Mouse (Mus musculus) intestine, embryonic 14.5 days (tissue): ENCODE results near the gene Abo. TPM values are rescaled to one million over a fixed set of nuclear protein-coding genes. Genes with fewer than 3 reads are reported as not detected.
A peak's percentile ranks its signal among the peaks of the same experiment; 100 is the strongest.

Experiments used
- ATAC-seq: fragments of 200-750 bp; cut with Nextera tagmentation; replicated peaks from 2 replicates; pipeline ENCODE4 v1.8.0; 2017; ENCODE audit warnings: low read depth, moderate number of reproducible peaks, moderate TSS enrichment, moderate library complexity; ENCODE audit not compliant: low FRiP score, low TSS enrichment
- DNase-seq: peaks from one replicate; pipeline ENCODE4 v3.0.0-alpha.2; 2018; ENCODE audit warnings: low spot score
- H3K27ac ChIP-seq: fragments of 300-500 bp; sonication (generic); 2 replicates; pipeline ENCODE4 v1.5.1; 2014; ENCODE audit warnings: low read depth, mild to moderate bottlenecking, control low read depth
- H3K27me3 ChIP-seq: fragments of 300-500 bp; sonication (generic); replicated peaks from 2 replicates; pipeline ENCODE4 v1.6.1; 2014; ENCODE audit warnings: low read length, control low read depth; ENCODE audit not compliant: control insufficient read depth, insufficient read depth
- H3K36me3 ChIP-seq: fragments of 300-500 bp; sonication (generic); 2 replicates; pipeline ENCODE4 v1.6.1; 2014; ENCODE audit warnings: low read length, control low read depth; ENCODE audit not compliant: control insufficient read depth, insufficient read depth
- H3K4me1 ChIP-seq: fragments of 300-500 bp; sonication (generic); replicated peaks from 2 replicates; pipeline ENCODE4 v1.6.1; 2014; ENCODE audit warnings: low read length, control low read depth, mixed read lengths; ENCODE audit not compliant: control insufficient read depth, insufficient read depth
- H3K4me2 ChIP-seq: fragments of 300-500 bp; sonication (generic); 2 replicates; pipeline ENCODE4 v1.6.1; 2014; ENCODE audit warnings: low read length
- H3K4me3 ChIP-seq: fragments of 300-500 bp; sonication (generic); 2 replicates; pipeline ENCODE4 v1.5.1; 2014; ENCODE audit warnings: low read depth, low read length, control low read depth, mixed read lengths
- H3K9ac ChIP-seq: fragments of 300-500 bp; sonication (generic); 2 replicates; pipeline ENCODE4 v1.6.1; 2014; ENCODE audit warnings: mild to moderate bottlenecking, low read length
- H3K9me3 ChIP-seq: fragments of 300-500 bp; sonication (generic); 2 replicates; pipeline ENCODE4 v1.6.1; 2016; ENCODE audit warnings: low read length, control low read depth; ENCODE audit not compliant: control insufficient read depth
- WGBS: fragments of 180-500 bp; shearing (Covaris S2); extraction: QIAGEN DNeasy Blood & Tissue Kit; methylation state at CpG from one replicate; pipeline ENCODE4 v1.1.7; 2014; 5-methylcytosine and 5-hydroxymethylcytosine counted together
- polyA plus RNA-seq: library from polyadenylated mRNA; unstranded; fragments of >200 nt; fragmentation: Nextera tagmentation; extraction: Ambion mirVana; gene quantifications from 2 replicates; pipeline ENCODE4 v1.2.1, GENCODE M21; 2014

Gene Abo
- not detected in 2 replicates for polyA plus RNA-seq

- Histone ChIP-seq H3K4me2 (no peak within 1 kb of the TSS), H3K9ac (no peak within 1 kb of the TSS), H3K4me3 (no peak within 1 kb of the TSS), H3K4me1 (no peaks in the 10 kb centered on the region), H3K9me3 (no peaks in the 10 kb centered on the region), H3K27me3 (no peaks in the 10 kb centered on the region), H3K27ac (no peak within 1 kb of the TSS), H3K36me3 (no peaks in the 10 kb centered on the region)
- ATAC-seq (no peak), DNase-seq (no peak)
- 54% methylated on average over 3 of the region's 3 CpGs for WGBS
Measured at GRCm38 (mm10) chr2:26864879-26865278, at the start of gene Abo. Abo (minus strand) TSS chr2:26864979.

DNA sequence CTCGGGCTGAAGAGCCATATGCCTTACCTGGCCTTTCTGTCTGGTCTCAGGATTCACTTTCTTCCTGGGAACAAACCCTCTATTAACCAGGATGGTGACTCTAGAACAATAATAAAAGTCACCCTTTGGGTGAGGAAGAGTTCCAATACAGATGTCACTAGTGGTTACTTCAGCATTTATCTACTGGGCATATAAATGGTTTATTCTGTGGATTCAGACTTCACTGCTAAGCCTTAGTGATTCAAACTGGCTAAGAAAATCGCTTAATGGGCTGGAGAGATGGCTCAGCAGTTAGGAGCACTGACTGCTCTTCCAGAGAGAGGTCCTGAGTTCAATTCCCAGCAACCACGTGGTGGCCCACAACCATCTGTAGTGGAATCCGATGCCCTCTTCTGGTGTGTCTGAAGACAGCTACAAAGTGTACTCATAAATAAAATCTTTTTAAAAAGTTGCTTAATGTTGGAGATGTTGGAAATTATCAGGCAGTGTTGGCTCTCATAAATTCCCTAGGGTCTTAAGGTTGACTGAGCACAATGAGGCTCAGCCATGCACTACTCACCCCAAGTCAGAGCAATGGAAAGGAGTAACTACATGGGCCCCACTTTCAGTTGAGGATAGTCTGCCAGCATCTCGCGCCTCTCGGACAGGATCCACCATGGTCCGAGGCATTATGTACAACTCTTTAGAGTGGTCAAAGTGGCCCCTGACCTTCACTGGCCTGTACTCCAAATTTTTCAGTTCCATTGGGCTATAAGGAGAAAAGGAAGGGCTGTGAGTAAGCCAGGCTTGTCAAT lies 49.6 kb upstream of the Abo start:
- H3K4me2 ChIP-seq, result no peak overlapping the region
- H3K4me1 ChIP-seq, result peaks cover 30% of the 10 kb centered on the region
- H3K4me3 ChIP-seq, result no peak overlapping the region
- 67% methylated on average over 8 of the region's 8 CpGs for WGBS
- peaks cover 45% of the 10 kb centered on the region for H3K36me3 ChIP-seq
- H3K9ac ChIP-seq, result no peak overlapping the region
- ATAC-seq, result no peak
- no peak overlapping the region for H3K27ac ChIP-seq
- no peaks in the 10 kb centered on the region for H3K9me3 ChIP-seq
- no peaks in the 10 kb centered on the region for H3K27me3 ChIP-seq
- no peak for DNase-seq

DNA sequence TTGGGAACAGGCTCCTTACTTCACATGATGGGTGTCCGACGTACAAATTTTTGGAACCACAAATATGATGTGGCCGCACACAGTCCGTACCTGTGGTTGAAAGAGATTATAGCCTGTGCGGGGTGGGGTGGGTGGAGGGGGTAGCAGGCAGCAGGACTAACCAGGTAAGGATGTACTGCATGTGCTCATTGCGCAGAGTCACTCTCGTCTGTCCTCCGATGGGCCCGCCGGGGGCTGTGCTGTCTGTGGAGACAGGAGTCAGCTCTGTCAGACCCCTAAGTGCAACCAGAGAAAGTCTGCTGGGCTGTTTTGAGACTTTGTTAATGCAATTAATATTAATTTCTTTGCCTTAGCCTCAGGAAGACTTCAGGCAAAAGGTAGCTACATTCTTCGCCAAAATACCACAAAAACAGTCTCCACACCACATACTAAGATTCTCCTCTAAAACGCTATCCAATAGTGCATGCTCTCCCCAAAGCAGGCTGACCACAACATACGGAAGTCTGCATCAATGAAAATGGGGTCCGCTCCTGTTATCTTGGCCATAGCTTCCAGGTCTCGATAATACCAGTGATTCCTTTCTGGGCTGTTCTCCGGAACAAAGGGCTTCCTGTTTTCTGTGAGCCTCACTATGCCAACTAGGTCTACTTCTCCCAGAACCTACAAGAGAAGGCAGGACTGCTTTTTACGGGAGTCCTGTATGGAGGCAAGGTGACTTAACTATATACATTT lies 48.8 kb upstream of the Abo start:
- no peak overlapping the region for H3K27ac ChIP-seq
- WGBS, result 82% methylated on average over 17 of the region's 17 CpGs
- ATAC-seq, result no peak

GRCm38 (mm10) chr2:26912253-26912770 lies 47.5 kb upstream of the Abo start:
- Histone ChIP-seq H3K4me1 (peaks cover 32% of the 10 kb centered on the region), H3K36me3 (peaks cover 45% of the 10 kb centered on the region), H3K27ac (no peak overlapping the region), H3K4me3 (peak overlapping the region; percentile 98), H3K27me3 (no peaks in the 10 kb centered on the region), H3K9ac (peak overlapping the region; percentile 96), H3K9me3 (no peaks in the 10 kb centered on the region), H3K4me2 (peak overlapping the region; percentile 100)
- ATAC-seq, result no peak
- no peak for DNase-seq
- 74% methylated on average over 5 of the region's 5 CpGs for WGBS

More for the DNA sequence above, 48.8 kb upstream of the Abo start:
- DNase-seq, result no peak
- H3K4me1 ChIP-seq, result peaks cover 38% of the 10 kb centered on the region
- no peaks in the 10 kb centered on the region for H3K27me3 ChIP-seq
- peaks cover 37% of the 10 kb centered on the region for H3K36me3 ChIP-seq
- H3K9me3 ChIP-seq, result no peaks in the 10 kb centered on the region
- no peak overlapping the region for H3K9ac ChIP-seq
- H3K4me3 ChIP-seq, result no peak overlapping the region
- H3K4me2 ChIP-seq, result no peak overlapping the region

DNA sequence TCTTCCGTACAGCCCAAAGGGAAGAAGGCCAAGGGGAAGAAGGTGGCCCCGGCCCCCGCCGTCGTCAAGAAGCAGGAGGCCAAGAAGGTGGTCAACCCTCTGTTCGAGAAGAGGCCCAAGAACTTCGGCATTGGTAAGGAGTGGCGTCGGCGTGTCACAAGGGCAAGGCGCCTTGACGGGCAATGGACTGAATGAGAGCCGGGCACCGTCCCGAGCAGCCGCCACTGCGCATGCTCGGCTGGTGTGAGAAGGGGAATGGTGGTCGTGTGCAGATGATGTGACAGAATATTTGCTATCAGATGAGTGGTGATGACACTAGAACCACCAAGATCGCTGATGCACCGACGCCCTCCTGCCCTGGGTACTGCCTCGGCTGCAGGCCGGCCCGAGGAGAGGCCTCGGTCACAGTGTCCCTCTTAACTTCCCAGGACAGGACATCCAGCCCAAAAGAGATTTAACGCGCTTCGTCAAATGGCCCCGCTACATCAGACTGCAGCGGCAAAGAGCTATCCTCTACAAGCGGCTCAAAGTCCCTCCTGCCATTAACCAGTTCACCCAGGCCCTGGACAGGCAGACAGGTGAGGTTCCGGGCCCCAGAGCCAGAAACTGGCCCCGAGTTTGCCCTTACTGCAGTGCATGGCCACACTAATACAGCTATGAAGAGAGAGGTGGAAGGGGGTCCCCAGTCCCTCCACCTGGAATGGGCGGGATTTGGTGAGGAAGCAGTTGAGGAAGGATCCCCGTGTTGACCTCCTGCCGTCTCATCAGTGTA lies 46.4 kb upstream of the Abo start:
- Histone ChIP-seq H3K36me3 (peaks cover 56% of the 10 kb centered on the region), H3K9ac (peak overlapping the region; percentile 96), H3K27me3 (no peaks in the 10 kb centered on the region), H3K9me3 (no peaks in the 10 kb centered on the region), H3K4me2 (peak overlapping the region; percentile 100), H3K27ac (peak overlapping the region; percentile 88), H3K4me1 (peaks cover 26% of the 10 kb centered on the region), H3K4me3 (peak overlapping the region; percentile 98)
- 2% methylated on average over 35 of the region's 37 CpGs for WGBS
- ATAC-seq, result peak; percentile 30
- no peak for DNase-seq

GRCm38 (mm10) chr2:26910124-26910993 lies 45.6 kb upstream of the Abo start, which contains the start of the genes Med22 and Rpl7a:
Med22 (minus strand) TSS chr2:26910677.
Rpl7a (plus strand) TSS chr2:26910764.
- peak within 1 kb of the TSS; percentile 96 for H3K9ac ChIP-seq
- H3K4me2 ChIP-seq, result peak within 1 kb of the TSS; percentile 100
- H3K27me3 ChIP-seq, result no peaks in the 10 kb centered on the region
- H3K27ac ChIP-seq, result peak within 1 kb of the TSS; percentile 88
- H3K4me1 ChIP-seq, result peaks cover 23% of the 10 kb centered on the region
- H3K4me3 ChIP-seq, result peak within 1 kb of the TSS; percentile 98
- ATAC-seq (peak; percentile 91), DNase-seq (peak; percentile 100)
- H3K9me3 ChIP-seq, result no peaks in the 10 kb centered on the region
- under 1% methylated on average over 71 of the region's 74 CpGs for WGBS
- peaks cover 64% of the 10 kb centered on the region for H3K36me3 ChIP-seq

- Histone ChIP-seq H3K4me1 (peaks cover 19% of the 10 kb centered on the region), H3K4me3 (peak overlapping the region; percentile 98), H3K4me2 (peak overlapping the region; percentile 77), H3K9me3 (no peaks in the 10 kb centered on the region), H3K27ac (0 out of 2 replicates have a peak overlapping the region, but pooled peaks have one; percentile 88), H3K27me3 (no peaks in the 10 kb centered on the region), H3K36me3 (peaks cover 71% of the 10 kb centered on the region), H3K9ac (peak overlapping the region; percentile 84)
- ATAC-seq, result no peak
- no peak for DNase-seq
Measured at GRCm38 (mm10) chr2:26909387-26909784, 44.6 kb upstream of the Abo start.
